Mouse (Mus musculus): ENCODE results near the gene 1700109H08Rik.

- TF ChIP-seq POLR2A (IDR thresholded peaks at IDR 0.05; ENCODE audit: insufficient read depth, low read depth, low read length) (no peak), CTCF (IDR thresholded peaks at IDR 0.05) (no peak), EP300 (IDR thresholded peaks at IDR 0.05; ENCODE audit: insufficient read depth, low read depth, low read length) (no peak)
Measured at GRCm38 (mm10) chr5:3620486-3620885, 49.1 kb downstream of the 1700109H08Rik start.
